Mouse (Mus musculus): ENCODE measurements around the gene Ebf1.

Ebf1 gene

DNA sequence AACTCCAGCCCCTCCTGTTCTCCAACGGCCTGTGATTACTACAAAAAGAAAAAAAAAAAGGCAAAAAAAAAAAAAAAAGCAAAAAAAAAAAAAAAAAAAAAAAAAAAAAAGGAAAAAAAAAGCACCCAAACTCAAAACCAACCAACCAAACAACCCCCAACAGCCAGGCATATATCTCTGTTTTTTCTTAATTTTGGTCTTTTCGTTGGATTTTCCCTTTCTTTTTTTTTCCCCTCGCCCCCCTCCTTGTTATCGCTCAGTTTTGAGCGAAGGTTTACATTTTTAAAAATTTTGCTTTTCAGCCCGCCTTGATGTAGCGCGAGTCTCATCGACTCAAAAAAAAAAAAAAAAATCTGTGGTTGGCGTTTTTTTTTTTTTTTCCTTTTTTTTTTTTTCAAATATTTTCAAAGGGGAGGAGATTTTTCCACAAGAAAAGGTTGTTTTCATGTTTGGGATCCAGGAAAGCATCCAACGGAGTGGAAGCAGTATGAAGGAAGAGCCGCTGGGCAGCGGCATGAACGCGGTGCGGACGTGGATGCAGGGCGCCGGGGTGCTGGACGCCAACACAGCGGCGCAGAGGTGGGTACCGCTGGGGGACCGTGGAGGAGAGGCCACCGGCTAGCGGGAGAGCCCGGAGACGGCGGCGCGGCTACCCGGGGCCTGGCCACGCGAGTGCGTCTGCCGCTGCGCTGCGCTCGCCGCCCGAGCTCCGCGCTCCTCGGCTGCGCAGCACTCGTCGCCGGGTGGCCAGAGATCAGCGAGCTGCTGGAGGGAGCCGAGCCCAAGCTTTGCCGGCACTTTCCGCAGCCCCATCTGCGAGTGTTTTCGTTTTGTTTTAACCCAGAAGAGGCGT, 843 bp downstream of the Ebf1 start:
- DNase-seq (ENCODE audit: low read depth in 2 of 2, low spot score in 2 of 2) = no peak

- DNase-seq (ENCODE audit: low read depth in 2 of 2, low spot score in 2 of 2) = no peak
Measured at GRCm38 (mm10) chr11:44619131-44619886, 2.2 kb downstream of the Ebf1 start.

DNA sequence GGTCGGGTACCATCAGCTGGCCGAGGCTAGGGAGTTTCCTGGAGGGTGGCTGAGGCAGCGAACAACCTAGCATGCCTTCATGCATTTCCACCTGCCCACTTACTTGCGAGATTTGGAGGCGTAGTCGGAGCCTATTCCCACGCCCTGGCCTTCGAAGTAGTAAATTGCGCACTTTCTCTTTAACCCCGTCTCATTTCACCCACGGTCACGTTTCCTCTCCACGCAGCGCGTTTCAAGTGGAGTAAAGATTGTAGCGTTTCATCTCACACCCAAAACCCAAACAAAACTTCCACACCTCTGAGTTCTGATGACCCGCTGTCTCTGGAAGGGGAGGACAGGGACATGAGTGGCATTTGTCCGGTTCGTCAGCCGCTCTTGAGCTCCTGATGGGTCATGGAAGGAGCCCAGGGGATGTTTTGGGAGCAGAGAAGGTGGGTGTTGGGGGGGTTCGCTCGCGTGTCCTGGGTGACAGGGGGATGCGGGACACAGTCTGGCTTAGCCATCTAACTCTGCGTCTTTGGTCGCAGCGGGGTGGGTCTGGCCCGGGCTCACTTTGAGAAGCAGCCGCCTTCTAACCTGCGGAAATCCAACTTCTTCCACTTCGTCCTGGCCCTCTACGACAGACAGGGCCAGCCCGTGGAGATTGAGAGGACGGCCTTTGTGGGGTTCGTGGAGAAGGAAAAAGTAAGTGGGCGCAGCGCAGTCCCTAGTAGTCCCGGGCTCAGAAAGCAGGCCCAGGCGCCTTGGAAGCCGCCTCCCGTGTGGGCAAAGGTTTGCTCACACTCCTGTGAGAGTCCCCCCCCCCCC, 3.0 kb downstream of the Ebf1 start:
- DNase-seq (ENCODE audit: low read depth in 2 of 2, low spot score in 2 of 2) = no peak

DNA sequence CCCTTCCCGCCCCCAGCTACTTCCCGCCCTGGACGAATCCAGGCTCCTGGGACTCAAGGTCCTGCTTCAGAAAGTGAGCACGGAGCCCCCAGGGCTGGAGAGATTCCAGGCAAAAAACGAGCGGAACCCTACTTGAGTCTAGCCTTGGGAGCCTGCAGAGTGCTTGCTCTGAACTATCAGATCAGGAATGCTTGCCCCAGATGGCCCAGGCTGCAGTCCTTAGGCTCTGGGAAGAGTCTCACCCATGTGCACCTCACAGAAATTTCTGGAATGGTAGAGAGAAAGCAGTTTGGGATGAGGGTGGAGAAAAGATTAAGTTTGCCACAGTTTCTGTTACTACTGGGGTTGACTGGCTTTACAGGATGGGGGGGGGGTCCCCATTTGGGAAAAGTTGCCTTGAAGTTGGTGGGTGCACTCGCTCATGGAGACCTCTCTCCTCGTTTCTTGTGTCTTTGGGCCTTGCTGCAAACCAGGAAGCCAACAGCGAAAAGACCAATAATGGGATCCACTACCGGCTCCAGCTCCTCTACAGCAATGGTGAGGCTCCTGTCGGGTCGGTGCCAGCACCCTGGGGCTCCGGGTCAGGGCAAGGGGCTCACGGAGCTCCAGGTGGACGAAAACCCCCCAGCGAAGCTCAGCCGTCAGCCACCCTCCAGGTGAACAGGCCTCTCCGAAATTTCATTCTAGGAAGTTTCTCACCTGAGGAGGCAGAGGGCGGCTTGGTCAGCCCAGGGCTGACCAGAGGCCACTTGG, 3.8 kb downstream of the Ebf1 start:
- DNase-seq (ENCODE audit: low read depth in 2 of 2, low spot score in 2 of 2) = no peak

- no peak for DNase-seq (ENCODE audit: low read depth in 2 of 2, low spot score in 2 of 2)
Measured at GRCm38 (mm10) chr11:44621615-44622014, 4.5 kb downstream of the Ebf1 start.

DNA sequence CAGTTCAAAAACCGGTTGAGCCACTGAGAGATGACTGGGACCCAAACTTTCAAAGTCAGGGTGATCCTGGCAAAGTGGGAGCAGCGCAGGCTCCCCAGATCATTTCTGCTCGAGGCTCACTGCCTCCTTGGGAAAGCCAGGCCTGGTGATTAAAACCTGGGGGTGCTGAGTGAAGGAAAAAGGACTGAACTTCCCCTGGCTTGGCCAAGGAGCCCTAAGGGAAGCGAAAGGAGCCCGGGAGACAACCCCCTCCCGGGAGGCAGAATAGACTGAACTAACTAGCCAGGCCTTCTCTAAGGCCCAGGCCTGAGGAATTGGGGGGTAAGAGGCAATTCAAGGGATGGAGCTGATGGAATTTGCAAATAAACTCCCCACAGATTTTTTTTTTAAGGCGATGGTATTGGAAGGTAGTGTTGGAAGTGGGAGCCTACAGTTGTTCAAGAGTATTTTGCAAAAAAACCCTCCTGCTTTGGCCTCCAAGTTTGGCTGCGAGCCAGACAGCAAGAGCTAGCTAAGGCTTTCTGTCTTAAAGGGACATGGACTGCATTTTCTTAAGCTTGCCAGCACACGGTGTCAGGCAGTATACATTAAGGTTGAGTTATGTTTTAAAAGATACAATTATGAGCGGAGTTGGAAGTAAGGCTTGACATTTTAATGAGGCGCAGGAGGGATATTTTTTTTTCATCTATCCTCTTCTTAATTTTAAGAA, 5.1 kb downstream of the Ebf1 start:
- no peak for DNase-seq (ENCODE audit: low read depth in 2 of 2, low spot score in 2 of 2)

- no peak for DNase-seq (ENCODE audit: low read depth in 2 of 2, low spot score in 2 of 2)
Measured at GRCm38 (mm10) chr11:44624564-44624963, 7.4 kb downstream of the Ebf1 start.

GRCm38 (mm10) chr11:44626065-44626464, 8.9 kb downstream of the Ebf1 start:
- no peak for DNase-seq (ENCODE audit: low read depth in 2 of 2, low spot score in 2 of 2)

GRCm38 (mm10) chr11:44628412-44628811, 11.3 kb downstream of the Ebf1 start:
- no peak for DNase-seq (ENCODE audit: low read depth in 2 of 2, low spot score in 2 of 2)

DNA sequence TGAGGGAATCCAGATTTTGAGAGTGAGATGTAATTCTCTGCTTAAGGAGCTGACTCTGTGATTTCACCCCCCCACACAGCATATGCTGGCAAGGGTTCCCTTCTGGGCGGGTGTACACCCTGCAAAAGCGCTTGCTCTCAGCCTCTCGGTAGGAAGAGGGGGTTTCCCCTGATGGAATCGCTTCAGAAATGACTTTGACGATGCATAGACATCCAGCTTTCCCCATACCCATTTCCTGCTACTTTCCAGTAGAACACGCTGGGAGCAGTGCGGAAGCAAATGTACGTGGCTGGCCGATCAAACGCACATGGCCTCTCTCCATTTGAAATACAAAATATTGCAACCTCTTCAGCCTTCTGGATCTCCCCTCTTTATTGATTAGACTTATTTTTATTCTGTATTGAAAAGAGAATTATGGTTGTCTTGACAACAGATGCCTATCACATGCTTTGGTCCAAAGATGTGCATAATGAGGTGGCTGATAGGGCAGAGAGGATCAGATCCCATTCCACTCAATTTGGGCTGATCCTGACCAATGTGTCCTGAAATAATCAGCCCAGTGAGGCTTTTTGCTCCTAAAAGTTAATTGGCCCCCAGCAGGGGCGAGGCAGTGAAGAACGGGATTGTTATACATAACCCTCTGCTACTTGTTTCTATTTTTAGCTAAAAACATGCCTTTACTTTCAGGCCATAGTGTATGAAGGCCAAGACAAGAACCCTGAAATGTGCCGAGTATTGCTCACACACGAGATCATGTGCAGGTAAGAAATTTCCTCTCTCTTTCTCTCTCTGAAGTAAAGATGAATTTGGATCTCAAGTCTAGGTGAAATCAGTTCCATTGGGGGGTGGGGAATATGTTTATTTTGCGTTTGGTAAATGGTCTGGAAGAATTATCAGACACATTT, 15.2 kb downstream of the Ebf1 start:
- no peak for DNase-seq (ENCODE audit: low read depth in 2 of 2, low spot score in 2 of 2)

DNA sequence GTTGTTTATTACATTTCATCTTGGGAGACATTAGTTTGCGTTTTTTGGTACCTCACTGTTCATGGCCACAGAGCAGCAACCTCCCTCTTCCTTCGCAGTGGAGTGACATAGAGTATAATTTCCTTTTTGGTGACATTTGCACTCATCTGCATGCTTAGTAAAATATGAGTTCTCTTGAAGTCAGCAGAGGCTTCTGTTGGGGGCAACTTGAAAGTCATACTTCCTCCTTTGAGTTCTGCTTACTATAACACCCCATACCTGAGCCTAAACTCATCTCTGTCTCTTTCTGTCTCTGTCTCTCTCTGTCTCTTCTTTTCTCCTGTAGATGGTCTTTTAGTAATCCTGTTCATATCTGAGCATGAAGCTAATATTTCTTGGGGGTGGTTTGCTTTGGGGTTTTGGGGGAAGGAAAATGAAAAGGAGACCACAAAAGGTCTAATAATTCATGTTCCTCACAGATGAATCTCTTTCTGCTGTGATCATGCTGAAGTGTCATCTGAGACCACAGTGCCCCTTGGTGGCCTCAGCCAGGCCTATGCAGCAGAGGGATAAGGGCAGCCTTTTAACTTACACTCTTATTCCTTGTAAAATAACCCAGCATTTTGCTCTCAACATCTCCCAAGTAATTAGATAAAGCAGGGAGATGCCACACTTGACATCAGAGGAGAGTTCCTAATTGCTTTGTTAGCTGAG, 16.0 kb downstream of the Ebf1 start:
- DNase-seq (ENCODE audit: low read depth in 2 of 2, low spot score in 2 of 2) = no peak

DNA sequence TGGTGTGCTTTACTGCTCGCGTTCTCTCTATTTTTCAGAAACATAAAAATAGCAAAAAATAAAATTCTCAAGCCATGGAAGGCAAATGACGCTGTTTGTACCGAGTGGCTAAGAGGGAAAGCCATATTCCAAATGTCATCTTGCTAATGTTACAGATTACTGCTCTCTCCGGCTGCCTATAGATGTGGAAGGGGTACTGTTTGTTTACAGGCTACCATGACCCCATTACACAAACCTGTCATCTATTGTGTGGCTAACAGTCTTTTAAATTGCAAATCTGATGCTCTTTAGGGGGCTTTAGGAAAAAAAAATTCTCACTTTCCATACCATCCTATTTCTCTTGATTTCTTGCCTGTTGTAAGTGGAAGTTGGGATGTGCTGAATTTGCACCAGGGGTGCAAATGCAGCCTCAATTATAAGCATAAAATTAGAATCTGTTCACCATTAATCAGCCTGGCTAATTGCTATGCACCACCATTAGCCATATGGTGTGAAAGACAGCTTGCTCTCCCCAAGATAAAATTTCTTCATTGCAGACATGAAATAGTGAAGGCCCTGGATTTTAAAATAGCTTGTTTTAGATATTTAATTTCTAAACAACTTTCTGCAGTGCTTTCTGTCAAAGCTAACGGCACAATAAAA, 17.6 kb downstream of the Ebf1 start:
- DNase-seq (ENCODE audit: low read depth in 2 of 2, low spot score in 2 of 2) = no peak

- DNase-seq (ENCODE audit: low read depth in 2 of 2, low spot score in 2 of 2) = no peak
Measured at GRCm38 (mm10) chr11:44636241-44636640, 19.1 kb downstream of the Ebf1 start.

DNA sequence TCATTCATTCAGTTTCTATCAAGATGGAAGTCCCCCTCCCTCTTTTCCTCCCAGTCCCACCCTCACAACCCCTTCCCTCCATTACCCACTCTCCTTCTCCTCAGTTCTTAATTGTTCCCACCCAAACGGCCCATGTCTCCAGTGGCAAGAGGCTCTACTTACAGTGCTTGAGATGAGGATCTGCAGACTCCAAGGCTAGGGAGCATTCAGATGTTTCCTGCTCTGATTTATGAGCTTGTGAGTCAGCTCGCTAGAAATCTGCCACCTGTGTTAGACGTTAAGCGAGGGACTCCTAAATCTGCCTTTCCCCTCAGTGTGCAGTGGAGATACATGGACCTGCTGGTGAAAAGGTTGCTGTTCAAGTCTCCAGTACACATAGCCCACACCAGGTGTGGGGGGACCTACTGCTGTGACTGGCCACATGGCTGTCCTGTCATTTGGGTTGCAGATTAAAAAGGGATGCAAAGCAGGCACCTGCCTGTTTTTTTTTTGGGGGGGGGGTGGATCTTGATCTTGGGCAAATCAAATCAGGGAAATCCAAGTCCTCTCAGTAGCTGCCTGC, 21.2 kb downstream of the Ebf1 start:
- DNase-seq (ENCODE audit: low read depth in 2 of 2, low spot score in 2 of 2) = no peak

DNA sequence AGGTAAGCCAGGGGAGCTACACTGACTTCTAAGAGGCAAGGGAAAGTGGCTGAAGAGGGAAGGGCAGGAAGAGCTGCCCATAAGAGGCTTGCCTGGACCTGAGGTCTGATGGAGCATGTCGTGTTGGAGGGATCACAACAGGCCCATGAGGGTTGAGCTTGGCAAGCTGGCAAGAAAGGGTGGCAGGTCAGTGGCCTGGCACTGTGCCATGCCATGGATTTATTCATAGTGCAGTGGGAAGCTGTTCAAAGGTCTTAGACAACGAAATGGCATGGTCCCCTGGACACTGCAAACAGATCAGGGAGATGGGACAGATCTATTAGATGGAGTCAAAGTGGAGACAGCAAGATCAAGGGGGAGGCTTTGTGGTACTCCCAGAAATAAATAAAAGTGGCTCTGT, 24.4 kb downstream of the Ebf1 start:
- DNase-seq (ENCODE audit: low read depth in 2 of 2, low spot score in 2 of 2) = no peak

- no peak for DNase-seq (ENCODE audit: low read depth in 2 of 2, low spot score in 2 of 2)
Measured at GRCm38 (mm10) chr11:44654340-44655019, 37.4 kb downstream of the Ebf1 start.

- DNase-seq (ENCODE audit: low read depth in 2 of 2, low spot score in 2 of 2) = no peak
Measured at GRCm38 (mm10) chr11:44655468-44655867, 38.4 kb downstream of the Ebf1 start.

All from CD8-positive naive resting alpha-beta T cell, adult 2 months (primary cell).